Mouse (Mus musculus): ENCODE data around the gene Sstr5.

Gene Sstr5

DNA sequence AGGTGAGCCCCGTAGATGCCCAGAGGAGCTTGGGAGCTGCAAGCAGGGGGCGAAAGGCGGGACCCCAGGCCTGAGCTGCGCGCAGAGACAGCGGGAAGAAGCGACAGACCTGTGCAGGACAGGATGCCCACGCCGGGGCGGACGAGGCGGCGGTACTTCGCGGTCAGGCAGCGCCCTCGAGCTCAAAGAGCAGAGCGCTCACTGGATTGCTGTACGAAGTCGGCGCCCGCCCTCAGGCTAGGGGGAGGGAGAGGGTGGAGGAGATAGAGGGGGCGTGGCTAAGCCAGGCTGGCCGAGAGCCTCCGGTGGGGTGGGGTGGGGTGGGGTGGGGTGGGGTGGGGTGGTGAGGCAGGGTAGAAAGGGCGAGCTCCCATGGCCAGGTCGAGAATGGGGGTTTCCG, at the start of gene Sstr5:
Sstr5 (minus strand) TSS at position 276 of the 400 bp plus-strand sequence.
- DNase-seq (ENCODE audit: low spot score), result no peak

DNA sequence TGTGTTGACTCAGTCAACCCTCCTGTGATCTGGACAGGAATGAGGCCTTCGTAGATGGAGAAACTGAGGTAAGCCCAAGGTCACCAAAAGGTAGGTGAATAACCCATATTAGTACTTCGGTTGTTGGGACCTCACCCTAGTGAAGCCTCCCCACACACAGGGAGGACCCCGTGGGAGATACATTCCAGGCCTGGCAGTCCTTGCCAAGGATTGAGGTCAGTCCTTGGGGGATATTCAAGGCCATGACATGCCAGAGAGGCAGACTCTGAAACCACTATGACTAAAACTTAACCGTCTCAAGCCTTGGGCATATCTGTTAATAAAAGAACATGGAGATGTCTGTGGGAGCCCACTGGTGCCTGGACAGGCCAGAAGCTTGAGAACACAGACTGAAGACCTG, 44.7 kb upstream of the Sstr5 start:
- DNase-seq (ENCODE audit: low spot score), result no peak

DNA sequence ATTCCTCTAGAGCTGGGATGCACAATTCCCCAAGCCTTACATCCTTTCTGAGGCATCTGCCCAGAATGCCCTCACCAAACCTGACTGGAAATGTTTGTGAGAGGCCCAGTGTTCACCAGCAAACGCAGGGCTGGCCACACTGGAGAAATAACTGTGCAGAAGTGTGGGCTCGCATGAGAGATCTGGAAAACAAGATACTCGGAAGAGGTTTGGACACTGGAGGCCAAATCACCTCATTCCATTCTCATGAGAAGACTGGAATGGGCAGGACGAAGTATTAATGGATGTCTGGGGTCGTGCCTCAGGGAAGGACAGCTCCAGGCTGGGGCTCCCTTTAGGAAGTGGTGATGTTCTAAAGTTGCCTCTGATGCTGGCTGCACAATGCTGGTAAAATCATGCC, 43.6 kb upstream of the Sstr5 start:
- no peak for DNase-seq (ENCODE audit: low spot score)

DNA sequence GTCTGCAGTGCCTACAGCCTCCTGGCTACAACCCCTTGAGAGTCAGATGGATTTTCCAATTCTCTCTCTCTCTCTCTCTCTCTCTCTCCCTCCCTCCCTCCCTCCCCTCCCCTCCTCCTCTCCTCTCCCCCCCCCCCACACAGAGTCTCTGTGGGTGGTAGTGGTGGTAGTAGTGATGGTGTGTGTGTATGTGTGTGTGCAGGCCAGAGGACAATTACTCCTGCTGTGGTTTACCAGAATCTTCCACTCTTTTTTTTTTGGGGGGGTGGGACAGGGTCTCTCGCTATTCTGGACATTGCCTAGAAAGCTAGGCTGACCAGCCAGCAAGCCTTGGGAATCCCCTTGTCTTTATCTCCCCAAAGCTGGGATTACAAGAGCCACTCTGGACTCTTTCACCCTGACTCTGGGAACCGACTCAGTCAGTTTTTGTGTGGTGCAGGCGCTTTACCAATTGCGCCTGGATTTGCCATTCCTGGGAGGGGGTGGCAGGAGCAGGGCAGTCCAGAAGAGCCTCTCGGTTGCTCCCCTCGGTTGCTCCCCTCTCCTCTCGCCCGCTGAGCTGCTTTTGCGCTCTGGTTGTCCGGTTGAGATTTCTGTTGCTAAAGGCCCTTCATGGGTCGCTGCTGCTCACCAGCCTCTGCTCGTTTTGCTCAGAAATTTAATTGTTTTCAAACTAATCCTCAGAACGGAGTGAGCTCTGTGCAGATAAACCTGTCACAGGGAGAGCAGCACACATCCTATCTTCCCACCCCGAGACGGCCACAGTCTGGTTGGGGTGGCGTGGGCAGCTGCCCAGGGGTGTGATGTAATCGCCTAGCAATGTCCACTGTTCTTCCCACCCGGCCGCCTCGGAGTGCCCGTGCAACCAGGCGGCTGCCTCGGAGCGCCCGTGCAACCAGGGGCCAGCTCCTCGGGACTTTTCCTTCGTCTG, 42.1 kb upstream of the Sstr5 start:
- no peak for DNase-seq (ENCODE audit: low spot score)

DNA sequence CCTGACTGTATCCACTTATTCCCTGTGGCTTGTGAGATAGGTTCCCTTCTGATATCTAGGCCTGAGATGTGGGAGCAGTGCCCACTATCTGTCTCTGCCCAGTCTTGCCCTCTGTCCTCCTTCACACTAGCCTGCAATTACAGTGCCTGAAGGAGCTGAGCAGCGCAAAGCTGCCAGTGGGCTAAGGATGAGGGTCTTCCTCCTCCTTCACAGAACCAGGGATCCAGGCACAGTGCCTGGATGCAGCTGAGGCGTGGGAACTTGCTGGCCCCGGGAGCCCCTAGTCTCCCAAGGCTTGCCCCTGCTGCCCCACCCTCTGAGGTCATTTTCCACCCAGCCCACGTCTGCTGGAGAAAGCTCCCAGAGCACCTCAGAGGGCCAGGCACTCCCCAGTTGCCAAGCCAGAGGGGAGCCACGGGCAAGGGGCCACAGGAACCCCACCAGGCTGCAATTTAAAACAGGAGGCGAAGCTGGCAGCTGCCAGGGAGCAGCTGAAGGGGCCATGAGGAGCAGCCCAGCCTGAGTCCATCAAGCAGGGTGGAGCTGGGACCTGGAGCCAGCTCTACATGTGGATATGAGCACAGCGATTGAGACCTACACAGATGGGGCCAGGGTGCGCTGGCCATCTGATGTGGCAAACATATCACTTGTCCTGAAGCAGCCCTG, 33.4 kb upstream of the Sstr5 start:
- DNase-seq (ENCODE audit: low spot score), result no peak

DNA sequence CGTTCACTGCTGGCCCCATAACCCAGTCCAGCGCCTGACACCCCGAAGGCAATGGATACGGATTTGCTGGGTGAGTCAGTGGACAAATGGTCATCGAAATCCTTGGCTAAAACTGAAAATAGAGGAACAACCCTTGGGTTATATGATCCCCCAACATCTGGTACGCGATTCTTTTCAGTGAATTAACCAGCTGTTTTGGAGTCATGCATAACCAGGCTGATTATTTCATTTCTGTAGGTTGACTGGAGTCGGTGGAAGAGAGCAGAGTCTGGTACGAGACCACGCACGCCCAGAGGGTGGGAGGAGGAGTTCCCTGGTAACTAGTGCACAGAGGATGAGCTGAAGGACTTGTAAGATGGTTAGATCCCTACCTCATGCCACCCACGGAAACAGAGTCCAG, 25.0 kb upstream of the Sstr5 start:
- DNase-seq (ENCODE audit: low spot score), result no peak

DNA sequence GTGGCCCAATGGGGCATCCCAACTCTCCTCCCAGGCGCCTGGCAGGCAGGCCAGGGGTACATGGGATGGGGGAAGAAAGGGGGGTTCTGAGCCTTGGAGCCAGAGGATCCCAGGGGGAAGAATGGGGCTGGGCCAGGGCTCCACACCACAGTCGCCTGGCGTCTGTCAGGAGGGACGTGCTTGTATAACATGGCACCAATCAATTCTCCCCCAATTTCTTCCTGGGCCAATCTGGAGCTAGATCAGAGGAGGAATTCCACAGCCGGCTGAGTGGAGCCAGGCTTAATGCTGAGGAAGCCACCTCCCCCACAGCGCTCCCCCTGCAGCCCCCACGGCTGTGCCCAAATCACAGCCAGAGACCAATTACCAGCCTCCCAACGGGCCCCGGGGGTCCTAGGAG, 23.4 kb upstream of the Sstr5 start:
- no peak for DNase-seq (ENCODE audit: low spot score)

DNA sequence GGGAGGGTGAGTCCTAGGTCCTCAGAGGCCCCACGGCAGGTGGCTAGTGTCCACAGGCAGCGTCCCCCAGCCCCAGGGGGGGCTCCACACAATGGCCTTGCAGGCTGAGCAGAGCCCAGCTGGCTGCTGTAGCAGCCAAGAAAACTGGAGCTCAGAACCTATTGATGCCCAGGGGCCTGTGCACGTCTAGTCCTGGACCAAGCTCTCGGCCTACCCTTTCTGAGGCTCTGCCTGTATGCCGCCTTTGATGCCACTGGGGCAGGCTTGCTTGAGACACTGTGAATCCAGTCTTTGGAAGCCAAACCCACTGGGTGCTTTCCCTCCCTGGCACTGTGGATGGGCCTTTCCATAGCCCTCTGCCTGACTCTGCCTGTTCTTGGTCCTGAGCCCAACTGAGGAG, 22.4 kb upstream of the Sstr5 start:
- peak; percentile 65 for DNase-seq (ENCODE audit: low spot score)

DNA sequence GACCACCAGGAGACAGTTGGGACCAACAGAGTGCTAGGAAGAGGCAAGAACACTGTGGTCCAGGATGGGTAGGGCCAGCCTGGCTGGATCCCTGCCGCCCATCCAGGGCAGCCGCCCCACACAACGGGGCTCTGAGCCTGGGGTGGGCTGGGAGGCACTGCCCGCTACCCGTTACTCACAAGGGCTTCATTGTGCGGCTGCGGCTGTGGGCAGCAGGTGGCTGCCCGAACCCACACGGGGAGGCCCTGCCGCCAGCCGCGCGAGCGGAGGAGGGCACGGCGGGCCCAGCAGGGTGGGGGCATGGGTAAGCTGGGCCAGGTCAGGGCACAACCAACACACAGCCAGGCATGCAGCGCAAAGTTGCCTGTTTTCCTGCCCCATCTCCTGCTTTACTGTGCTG, 21.1 kb upstream of the Sstr5 start:
- peak; percentile 58 for DNase-seq (ENCODE audit: low spot score)

DNA sequence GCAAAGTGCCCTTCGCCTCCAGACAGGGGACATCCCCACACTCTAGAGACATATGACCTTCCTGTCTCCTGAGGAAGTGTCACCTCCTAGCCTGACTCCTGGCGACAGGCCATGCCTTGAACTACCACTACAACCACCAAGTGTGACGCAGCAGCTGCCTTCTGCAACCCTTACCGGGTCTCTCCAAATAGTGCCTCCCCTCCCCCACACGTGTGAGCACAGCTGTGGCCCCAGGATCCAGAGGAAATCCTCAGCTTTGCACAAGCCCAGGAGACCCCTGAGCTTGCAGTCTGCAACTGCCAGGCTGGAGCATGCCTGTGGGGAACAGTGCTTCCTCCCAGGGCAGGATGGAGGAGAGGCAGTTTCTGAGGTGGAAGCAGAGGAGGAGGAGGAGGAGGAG, 19.2 kb upstream of the Sstr5 start:
- DNase-seq (ENCODE audit: low spot score), result no peak

DNA sequence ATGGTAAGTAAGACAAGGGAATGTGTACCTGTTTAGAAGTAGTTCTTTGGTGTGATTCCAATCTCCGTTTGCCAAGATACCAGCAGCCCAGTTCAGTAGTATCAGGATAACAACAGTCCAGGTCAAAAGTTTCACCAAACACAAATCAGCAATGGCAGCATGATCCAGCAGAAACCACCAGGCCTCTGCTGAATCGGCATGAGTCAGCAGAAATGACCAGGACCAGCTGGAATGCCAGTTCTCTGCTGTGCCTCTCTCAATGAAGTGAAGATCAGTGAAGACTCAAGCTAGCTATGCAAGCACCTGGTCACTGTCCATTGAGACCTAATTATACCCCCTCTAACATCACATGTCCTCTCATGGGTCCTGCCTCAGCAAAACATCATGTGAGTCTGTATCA, 17.0 kb upstream of the Sstr5 start:
- DNase-seq (ENCODE audit: low spot score), result no peak

DNA sequence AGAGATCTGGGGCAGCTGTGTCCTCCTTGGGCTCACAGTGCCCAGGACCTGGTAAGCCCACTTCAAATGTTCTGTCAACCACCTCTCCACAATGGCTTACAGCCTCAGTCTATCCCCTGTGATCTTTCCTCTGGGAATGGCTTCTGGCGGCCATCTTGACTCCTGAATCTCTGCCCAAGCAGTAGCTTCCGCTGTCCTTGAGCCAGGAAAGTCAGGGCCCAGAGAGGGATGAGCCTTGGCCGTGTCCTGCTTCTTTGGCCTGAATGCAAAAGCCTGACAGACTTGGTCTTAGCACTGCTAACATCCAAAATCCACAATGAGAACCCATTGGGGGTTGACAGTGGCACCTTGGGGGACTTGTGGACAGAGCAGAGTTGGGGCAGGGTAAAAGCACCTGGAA, 14.8 kb upstream of the Sstr5 start:
- DNase-seq (ENCODE audit: low spot score), result no peak

DNA sequence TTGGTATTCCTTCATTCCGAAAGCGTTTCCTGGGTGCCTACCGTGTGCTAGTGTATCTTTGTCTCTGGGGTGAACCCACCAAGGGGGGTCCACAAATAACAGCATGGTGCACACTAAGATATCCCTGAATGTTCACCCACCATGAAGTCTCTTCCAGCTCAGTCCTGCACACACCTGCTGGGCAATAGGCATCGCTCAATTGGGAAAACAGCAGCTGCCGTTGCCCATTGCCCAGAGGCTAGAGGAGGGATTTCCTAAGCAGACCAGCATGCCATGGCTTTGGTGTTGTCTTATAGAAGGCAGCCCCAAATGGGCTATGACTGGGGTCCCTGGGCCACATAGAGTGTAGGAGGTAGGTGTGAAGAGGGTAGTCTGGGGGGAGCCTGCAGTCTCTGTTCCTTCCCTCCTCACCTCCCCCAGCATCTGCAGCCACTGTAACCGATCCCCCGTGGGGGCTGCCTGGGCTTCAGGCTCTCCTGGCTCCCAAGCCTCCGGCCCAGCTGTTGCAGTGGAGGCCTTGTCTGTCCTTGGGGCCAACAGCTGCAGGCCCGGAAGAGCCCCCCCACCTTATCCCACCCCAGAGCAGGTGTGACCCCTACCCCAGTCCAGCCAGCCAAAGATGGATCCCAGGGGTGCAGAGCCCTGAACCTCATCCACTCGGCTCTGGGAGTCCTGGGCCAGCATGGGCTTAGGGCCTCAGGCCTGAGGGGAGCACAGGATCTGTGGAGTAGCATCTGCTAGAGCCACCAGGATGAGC, 13.2 kb upstream of the Sstr5 start:
- no peak for DNase-seq (ENCODE audit: low spot score)

DNA sequence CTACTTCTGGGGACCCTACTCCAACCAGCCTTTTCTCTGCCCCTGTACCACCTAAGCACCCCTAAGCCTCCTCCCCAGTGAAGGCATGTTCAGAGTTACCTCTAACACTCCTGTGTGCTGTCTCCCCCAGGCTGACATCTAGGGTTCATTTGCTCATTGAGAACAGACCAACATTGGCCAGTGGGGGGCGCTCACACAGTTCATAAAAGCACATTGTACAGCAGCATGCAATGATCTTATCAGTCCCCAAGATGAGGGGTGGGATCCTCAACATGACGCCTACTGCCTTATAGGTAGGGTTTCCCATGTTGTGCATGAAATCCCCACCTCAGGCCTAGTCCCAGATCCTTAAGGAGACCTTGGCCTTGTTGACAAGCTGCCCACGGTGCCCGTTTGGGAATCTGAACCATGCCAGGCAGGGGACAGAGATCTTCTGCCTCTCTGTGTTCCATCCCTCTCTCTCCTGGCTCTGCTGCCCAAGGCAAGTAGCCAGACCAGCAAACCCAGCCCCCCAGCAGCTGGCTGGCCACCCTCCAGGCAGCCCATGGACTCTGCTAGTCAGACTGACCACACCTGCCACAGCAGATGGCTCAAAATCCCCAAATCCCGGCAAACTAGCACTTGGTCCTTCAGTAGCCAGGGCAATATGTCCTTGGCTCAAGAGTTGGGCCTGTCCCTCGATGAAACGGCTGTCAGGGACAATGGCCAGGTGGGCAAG, 11.9 kb upstream of the Sstr5 start:
- peak; percentile 78 for DNase-seq (ENCODE audit: low spot score)

DNA sequence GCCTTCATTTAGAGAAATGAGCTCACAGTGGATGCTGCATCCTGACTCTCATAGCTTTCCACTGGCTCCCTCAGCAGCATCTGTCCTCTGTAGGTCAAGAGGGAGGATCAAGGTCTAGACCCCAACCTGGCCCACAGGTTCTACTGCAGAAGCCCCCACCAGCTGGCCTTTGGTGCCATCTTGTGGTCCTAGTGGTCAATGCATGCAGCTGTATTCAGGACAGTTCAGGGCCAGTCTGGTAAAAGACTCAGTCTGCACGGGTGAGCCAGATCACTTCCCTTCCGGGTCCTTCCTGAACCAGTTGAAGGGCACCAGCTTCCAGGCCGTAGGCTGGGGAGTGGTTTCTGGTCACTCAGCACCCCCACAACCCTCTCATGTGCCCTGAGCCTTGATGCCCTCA, 10.7 kb upstream of the Sstr5 start:
- DNase-seq (ENCODE audit: low spot score), result peak; percentile 47

DNA sequence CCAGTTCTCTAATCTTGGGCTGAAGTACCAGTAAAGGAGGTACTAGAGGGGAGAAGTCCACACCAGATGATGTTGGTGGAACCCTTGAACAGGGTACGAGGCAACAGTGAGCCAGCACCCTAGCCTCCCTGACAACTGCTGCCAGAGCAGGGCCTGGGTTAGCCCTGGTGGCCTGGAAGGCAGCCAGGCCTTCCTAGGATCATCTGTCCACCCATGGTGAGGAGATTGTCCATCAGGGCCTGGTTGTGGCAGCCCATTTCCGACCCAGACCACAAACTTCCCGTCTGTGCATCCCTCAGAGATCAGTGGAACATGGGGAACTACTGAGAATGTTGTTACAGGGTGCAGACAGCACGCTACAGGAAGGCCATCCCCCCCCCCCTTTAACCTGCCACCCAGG, 5.5 kb upstream of the Sstr5 start:
- DNase-seq (ENCODE audit: low spot score), result no peak

DNA sequence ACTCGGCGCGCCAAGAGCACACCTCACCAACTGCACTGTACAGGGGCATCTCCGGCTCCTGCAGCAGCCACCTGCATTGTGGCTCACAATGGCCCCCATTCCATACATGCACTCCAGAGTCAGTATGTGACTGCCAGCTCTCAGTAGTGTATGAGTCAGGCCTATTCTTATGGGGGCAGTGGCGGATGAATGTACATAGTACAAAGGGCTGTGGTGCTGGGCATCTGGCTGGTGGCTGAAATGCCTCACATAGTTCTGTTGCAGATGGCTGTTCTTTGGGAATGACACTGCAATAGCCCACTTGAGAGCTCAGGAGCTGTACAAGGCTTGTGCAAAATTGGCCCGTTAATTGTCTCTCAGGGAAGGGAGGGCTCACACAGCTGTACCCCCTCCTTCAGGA, 15.0 kb downstream of the Sstr5 start:
- DNase-seq (ENCODE audit: low spot score), result no peak

DNA sequence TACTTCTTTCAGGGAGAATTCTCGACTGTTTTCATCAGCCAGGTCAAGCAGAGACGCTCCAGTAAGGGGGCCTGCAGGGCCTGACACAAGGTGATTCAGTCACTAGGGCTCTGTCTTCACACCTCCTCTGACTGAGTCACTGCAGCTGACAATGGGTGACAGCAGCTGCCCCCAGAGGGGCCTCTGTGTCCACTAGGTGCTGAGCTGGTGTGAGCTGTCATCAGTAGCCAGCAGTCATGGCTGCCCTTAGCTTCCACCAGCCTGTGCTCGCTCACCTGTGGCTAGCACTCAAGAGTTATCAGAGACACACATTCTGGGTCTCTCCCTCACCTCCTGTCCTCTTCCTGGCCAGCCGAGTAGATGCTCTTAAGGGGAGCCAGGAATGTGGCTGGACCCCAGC, 16.3 kb downstream of the Sstr5 start:
- DNase-seq (ENCODE audit: low spot score), result no peak

DNA sequence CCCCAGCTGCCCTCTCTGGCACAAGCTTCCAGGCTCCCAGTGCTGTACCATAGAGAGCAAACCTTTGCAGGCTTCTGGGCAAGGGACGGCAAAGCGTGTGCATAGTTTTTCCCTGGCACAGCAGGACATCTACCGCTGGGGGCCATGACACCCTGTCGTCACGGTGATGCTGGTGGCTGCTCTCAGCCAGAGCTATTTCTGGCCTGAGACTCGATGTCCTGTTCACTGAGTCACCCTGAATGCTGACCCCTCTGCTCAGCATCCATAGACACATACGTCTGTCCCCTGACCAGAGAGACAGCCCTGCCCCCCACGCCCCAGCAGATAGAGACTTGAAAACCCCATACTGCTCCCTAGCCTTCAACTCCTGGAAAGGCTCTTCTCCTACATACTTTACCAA, 16.9 kb downstream of the Sstr5 start:
- no peak for DNase-seq (ENCODE audit: low spot score)

DNA sequence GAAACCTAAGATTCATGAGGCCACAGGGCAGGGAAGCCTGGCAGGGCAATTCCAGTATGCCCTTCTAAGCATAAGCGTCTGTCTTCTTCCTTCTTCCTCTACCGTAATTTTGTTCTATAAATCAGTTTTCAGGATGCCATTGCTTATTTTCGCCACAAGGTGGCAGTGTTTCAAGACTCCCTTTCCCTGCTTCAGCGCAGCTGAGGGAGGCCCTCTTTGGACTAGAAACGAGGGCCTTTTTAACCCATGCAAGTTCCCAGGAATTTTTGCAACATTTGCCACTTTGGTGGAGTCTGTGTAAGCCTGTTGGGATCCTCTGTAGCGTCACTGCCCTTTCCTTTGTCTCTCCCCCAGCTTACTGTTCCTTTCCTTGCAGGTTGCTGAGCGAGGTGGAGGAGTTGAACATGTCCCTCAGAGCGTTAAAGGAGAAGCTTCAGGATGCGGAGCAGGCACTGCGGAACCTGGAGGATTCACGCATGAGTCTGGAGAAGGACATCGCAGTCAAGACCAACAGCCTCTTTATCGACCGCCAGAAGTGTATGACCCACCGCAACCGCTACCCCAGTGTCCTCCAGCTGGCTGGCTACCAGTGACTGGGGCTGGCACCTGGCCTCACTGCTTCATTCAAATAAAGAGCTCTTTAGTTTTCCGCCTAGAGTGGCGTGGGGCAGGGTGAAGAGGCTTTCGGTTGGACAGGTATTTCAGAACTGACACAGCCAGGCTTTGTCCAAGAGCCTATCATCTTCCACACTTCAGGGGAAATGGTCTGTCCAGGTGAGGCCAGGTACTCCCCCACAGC, 20.9 kb downstream of the Sstr5 start:
- DNase-seq (ENCODE audit: low spot score), result peak; percentile 49

DNA sequence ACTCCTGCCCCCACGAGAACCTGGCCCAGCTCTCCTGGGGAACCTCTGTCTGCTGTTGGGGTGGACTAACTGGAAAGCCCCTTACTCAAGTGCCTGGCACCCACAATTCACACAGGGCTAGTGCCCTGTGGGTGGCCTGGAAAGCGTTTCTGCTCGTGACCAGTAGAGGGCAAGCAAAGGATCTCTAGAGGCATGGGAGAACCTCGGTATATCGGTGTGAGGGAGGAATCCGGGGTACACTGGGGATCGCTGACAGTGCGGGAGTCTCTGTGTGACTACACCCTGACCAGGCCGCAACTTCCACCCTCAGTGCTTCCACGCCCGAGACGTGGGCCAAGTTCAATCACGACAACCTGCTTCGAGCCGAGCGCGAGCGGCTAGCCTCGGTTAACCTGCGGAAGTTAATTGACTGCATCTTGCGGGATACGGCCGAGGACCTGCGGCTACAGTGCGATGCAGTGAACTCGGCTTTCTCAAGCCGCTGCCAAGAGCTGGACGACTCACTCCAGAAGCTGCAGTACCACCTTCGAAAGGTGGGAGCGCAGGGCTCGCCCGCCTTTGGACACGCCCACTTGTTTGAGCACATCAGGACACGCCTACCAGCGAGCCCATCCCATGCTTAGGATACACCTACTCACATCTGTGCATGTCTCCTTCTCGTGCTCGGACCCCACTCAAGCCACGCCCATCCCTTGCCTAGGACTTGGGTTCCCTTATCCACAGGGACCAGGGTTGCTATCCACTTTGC, 22.6 kb downstream of the Sstr5 start:
- peak; percentile 40 for DNase-seq (ENCODE audit: low spot score)

Data from left cerebral cortex, adult 11 months (tissue).